Mouse (Mus musculus) adrenal gland, adult 8-10 months (tissue): ENCODE data around the gene Fam213a. TPM values are rescaled to one million over a fixed set of nuclear protein-coding genes. Genes with fewer than 3 reads are reported as not detected.
A peak's percentile ranks its signal among the peaks of the same experiment; 100 is the strongest.

ENCODE experiments used
- DNase-seq: peaks from one replicate; pipeline ENCODE4 v3.0.0; 2022
- total RNA-seq, 4 experiments: library from RNA; stranded (reverse); gene quantifications; 2 replicates each; pipeline ENCODE4 v1.2.4; 2022

The Fam213a gene
- total RNA-seq, 4 experiments from 2014 or later: 39.2 to 77.5 (median 71.6) TPM

GRCm38 (mm10) chr14:40962365-40963290 is 51.0 kb downstream of the Fam213a start:
- DNase-seq: no peak

DNA sequence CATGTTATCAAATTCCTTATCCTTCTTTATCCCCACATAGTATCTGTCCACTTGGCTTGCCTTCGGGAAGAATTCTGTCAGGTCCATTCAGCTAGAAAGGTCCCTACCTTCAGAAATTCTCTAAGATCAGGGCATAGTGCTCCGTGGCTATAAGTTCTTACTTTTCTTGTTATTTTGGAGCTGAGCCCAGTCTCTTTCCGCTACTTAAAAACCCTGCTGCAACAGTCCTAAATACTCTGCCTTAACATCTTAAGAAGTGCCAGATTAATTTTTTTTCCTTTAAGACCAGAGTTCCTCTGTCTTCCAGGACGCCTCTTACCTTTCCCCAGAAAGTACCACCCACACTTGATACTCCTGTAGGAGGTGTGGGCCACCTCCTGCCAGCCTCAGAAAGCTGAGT is 53.4 kb downstream of the Fam213a start:
- DNase-seq: no peak

GRCm38 (mm10) chr14:40959586-40959985 is 54.0 kb downstream of the Fam213a start:
- no peak for DNase-seq

DNA sequence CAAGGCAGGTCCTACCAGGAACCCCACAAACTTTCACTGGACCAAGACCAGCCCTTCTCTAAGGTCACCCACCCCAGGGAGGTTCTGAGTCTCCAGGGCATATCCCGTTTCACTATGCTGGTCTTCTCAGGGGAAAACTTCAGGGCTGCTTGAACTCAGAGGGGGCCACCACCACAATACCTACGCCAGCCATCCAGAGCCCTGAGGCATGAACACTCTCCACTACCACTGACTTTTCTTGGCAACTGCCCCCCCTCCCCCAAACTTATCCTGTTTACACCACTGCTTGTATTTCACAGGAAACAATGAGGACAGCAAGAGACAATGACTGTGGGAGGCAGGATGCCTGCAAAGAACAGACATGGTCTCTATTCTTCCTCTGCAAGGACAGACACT is 54.6 kb downstream of the Fam213a start:
- DNase-seq: peak; percentile 25

GRCm38 (mm10) chr14:40958083-40958985 is 55.3 kb downstream of the Fam213a start:
- DNase-seq: no peak

GRCm38 (mm10) chr14:40957607-40958006 is 56.0 kb downstream of the Fam213a start:
- DNase-seq: no peak

GRCm38 (mm10) chr14:40956252-40957146 is 57.1 kb downstream of the Fam213a start:
- no peak for DNase-seq

- DNase-seq: no peak
Measured at GRCm38 (mm10) chr14:40955596-40956251, 57.9 kb downstream of the Fam213a start.

GRCm38 (mm10) chr14:40955146-40955545 is 58.4 kb downstream of the Fam213a start:
- no peak for DNase-seq

DNA sequence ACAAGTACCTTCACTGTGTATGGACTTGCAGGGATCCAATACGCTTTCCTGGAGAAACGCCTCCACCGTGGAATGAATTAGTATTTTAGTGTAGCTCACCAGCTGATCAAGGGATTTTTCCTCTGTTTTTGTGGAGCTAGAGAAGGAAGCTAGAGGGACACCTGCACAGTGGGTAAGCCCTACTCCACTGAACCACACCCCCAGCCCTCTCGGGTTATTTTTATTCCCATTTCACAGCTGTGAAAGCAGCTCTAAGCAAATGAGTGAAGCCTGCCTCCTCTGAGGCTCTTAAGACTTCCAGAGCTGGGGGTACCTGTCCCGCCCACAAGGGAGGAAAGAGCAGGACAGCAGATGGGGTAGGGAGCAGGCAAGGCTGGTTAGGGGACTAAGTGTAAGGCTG is 60.2 kb downstream of the Fam213a start:
- DNase-seq: no peak

GRCm38 (mm10) chr14:40952715-40953114 is 60.9 kb downstream of the Fam213a start:
- DNase-seq: no peak

DNA sequence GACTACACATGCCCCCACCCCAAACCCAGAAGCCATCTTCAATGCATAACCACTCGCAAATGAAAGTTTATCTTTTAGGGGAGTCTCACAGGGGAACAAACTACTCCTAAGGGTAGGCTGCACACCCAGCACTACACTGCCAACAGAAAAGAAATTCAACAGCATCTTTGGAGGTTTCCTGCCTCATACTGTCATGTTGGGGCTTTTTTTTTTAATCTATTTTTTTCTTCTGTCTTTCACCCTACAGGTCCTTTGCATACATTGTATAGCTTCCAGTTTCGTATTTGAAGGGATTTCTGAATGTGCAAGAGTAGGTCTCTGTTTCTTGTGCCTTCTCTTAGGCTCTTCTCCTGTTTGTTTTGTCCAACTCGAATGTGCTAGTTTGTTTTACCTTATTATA is 61.3 kb downstream of the Fam213a start:
- DNase-seq: no peak

DNA sequence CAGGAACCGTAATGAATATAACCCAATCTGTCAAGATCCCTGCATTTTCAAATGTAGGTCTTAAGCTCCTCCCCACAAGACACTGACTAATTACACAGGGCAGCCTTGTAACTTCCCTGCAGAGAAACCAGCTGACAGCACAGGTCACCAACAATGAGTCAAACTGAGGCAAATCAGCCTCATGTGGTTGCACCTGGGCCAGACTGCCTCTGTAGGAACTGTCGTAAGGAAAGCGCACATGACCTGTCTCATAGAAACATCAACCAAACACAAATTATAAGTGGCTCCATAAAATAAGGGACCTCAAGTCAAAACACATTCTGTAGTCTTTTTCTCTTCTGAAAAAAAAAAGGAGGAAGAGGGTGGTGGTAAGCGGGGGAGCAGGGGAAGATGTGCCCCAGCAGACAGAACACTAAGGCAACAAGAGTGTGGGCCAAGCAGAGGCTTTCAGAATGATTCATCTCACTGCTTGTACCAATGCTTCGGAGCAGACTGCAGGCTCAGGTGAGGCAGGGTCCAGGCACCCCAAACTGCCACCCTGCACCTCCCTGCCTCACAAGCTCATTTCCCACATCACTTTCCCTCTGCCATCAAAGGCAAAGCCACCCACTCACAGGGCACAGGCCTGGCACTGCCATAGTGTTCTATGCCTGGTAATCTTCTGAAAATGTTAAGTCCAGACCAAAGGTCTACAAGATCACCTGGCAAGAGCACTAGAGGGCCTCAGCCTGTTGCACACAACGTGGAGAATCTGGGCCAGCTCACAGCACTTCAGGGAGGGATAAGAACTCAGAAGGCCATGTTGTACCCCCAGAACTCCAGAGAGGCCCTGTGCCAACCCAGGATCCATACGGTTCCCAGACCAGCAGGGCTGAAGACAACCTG is 63.6 kb downstream of the Fam213a start:
- DNase-seq: no peak

GRCm38 (mm10) chr14:40949047-40949446 is 64.5 kb downstream of the Fam213a start:
- DNase-seq: no peak

DNA sequence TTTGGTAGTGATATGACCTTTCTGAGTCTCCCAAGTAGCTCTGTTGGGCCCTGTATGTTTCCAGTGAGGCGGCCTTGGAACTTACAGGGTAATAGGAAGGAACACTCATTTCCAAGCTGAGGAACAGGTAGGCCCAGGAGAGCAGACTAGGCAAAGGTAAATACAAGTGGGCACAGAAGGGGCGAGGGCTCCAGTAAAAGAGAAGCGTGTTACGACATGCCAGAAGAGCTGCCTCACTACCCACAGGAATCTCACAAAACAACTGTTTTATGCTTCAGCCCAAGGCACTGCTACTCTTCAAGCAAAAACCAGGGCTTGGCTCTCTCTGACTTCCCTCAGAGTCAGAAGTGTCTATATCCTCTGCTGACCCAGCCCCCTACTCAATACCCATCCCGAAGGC is 65.1 kb downstream of the Fam213a start:
- DNase-seq: no peak

DNA sequence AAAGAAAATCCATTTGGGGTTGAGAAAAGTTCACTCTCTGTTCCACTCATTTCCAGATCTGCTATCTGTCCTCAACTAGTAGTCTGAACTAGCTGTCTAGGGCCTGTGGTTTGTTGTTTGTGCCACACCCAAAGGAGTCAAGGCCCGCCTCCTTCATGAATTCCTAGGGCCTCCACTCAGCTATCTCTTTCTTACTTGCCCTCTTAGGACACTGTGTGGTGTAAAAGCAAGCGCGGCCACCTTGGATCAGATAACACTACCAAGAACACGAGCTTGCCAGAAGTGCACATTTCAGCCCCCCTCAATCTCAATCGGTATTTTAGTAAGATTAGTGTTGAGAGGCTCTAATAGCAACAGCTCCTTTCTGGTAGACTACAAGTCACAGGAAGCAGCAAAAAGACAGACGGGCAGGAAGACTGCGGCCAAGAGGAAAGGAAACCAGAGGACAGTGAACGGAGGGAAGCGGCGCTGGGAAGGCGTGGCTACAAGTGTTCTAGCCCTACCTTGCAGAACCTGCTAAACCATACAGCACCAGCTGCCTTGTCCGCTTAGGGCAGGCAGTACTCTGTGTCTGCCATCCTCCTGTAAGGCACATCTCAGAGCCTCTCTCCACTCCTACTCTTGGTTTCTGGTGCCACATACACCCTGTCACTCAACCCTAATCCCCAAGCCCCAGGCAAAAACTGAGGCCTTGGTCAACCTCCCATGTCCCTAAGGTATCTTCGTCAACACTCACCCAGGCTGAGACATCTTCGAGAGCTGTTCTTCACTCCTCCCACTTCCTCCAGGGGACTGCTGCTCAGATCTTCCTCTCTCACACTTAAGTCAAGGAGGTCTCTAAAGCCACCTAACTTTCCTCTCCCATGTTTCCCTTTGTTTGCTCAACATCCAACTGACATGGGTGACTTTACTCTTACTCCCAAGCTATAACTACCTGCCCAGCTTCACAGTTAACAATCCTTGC is 65.9 kb downstream of the Fam213a start:
- no peak for DNase-seq

GRCm38 (mm10) chr14:40943802-40944201 is 69.8 kb downstream of the Fam213a start:
- no peak for DNase-seq
